Mouse (Mus musculus) MEL (cell line): ENCODE results near the gene Trafd1. TPM values are rescaled to one million over a fixed set of nuclear protein-coding genes. Genes with fewer than 3 reads are reported as not detected.

Experiments used
- DNase-seq: peaks from one replicate; pipeline ENCODE4 v3.0.0; 2011; ENCODE audit warnings: low read depth, low spot score
- H3K27ac ChIP-seq: 2 replicates; pipeline ENCODE4 v1.5.1; 2012; ENCODE audit warnings: low read depth, mild to moderate bottlenecking, control low read depth, low read length, moderate library complexity; ENCODE audit not compliant: control insufficient read depth
- H3K27me3 ChIP-seq, 2 experiments: fragments of 150-350 bp in 1 of 2; sonication (generic) in 1 of 2; 2 replicates each; pipeline ENCODE4 v1.6.1; 2012; ENCODE audit warnings: low read length in 2 of 2, mild to moderate bottlenecking in 2 of 2, improper control_type of control experiment in 1 of 2, moderate library complexity in 1 of 2; ENCODE audit not compliant: insufficient read depth in 2 of 2, control insufficient read depth in 1 of 2
- H3K36me3 ChIP-seq, 2 experiments: 2 replicates each; pipeline ENCODE4 v1.6.1; 2012 to 2014; ENCODE audit warnings: low read length in 2 of 2, improper control_type of control experiment in 1 of 2, inconsistent platforms in 1 of 2, mild to moderate bottlenecking in 1 of 2; ENCODE audit not compliant: insufficient read depth in 2 of 2, control insufficient read depth in 1 of 2
- H3K4me1 ChIP-seq, 2 experiments: fragments of 150-350 bp in 1 of 2; sonication (generic) in 1 of 2; 2 replicates each; pipeline ENCODE4 v1.6.1; 2012; ENCODE audit warnings: low read length in 2 of 2, improper control_type of control experiment in 1 of 2, mild to moderate bottlenecking in 1 of 2; ENCODE audit not compliant: insufficient read depth in 2 of 2, control insufficient read depth in 1 of 2
- H3K4me3 ChIP-seq, 2 experiments: fragments of 150-350 bp in 1 of 2; sonication (generic) in 1 of 2; 2 replicates each; pipeline ENCODE4 v1.5.1; 2012; ENCODE audit warnings: low read depth in 2 of 2, low read length in 2 of 2, mild to moderate bottlenecking in 2 of 2, moderate library complexity in 2 of 2, control low read depth in 1 of 2, improper control_type of control experiment in 1 of 2; ENCODE audit not compliant: control insufficient read depth in 1 of 2, insufficient read depth in 1 of 2
- H3K79me2 ChIP-seq: 2 replicates; pipeline ENCODE4 v1.6.1; 2012; ENCODE audit warnings: mild to moderate bottlenecking, low read length, moderate library complexity; ENCODE audit not compliant: control insufficient read depth, poor library complexity, insufficient read depth
- H3K9ac ChIP-seq: 2 replicates; pipeline ENCODE4 v1.6.1; 2012; ENCODE audit warnings: low read depth, mild to moderate bottlenecking, control low read depth, low read length, moderate library complexity; ENCODE audit not compliant: control insufficient read depth, poor library complexity, severe bottlenecking
- H3K9me3 ChIP-seq: fragments of 150-350 bp; sonication (generic); replicated peaks from 2 replicates; pipeline ENCODE4 v1.6.1; 2012; ENCODE audit warnings: mild to moderate bottlenecking, low read length, improper control_type of control experiment, moderate library complexity; ENCODE audit not compliant: insufficient read depth
- CHD1 ChIP-seq: IDR thresholded peaks from 2 replicates; pipeline ENCODE4 v1.6.1; 2012; ENCODE audit warnings: low read depth, mild to moderate bottlenecking, inconsistent platforms, low read length, improper control_type of control experiment
- CTCF ChIP-seq, 3 experiments: IDR thresholded peaks in 2 of 3; conservative IDR thresholded peaks in 1 of 3; 2 replicates each; pipeline ENCODE4 v1.5.1; 2011 to 2012; ENCODE audit warnings: low read length in 3 of 3, low read depth in 2 of 3, mild to moderate bottlenecking in 2 of 3, improper control_type of control experiment in 1 of 3, inconsistent platforms in 1 of 3, mixed read lengths in 1 of 3, moderate library complexity in 1 of 3; ENCODE audit not compliant: control insufficient read depth in 1 of 3, insufficient read depth in 1 of 3, poor library complexity in 1 of 3, severe bottlenecking in 1 of 3
- EP300 ChIP-seq, 2 experiments: IDR thresholded peaks; 2 replicates each; pipeline ENCODE4 v1.6.1; 2011; ENCODE audit warnings: improper control_type of control experiment in 2 of 2, low read length in 2 of 2, low read depth in 1 of 2, mild to moderate bottlenecking in 1 of 2
- ETS1 ChIP-seq: IDR thresholded peaks from 2 replicates; pipeline ENCODE4 v1.6.1; 2012; ENCODE audit warnings: low read depth, mild to moderate bottlenecking, inconsistent platforms, low read length, improper control_type of control experiment, moderate library complexity
- MEF2A ChIP-seq: IDR thresholded peaks from 2 replicates; pipeline ENCODE4 v1.6.1; 2014; ENCODE audit warnings: low read depth, mild to moderate bottlenecking, inconsistent platforms, low read length, improper control_type of control experiment; ENCODE audit not compliant: poor library complexity, insufficient replicate concordance, severe bottlenecking; ENCODE audit errors: extremely low read depth
- MYC ChIP-seq: IDR thresholded peaks from 2 replicates; pipeline ENCODE4 v1.6.1; 2011; ENCODE audit warnings: low read depth, mild to moderate bottlenecking, low read length, improper control_type of control experiment, moderate library complexity
- NELFE ChIP-seq: IDR thresholded peaks from 2 replicates; pipeline ENCODE4 v1.6.1; 2011; ENCODE audit warnings: low read depth, low read length, improper control_type of control experiment
- POLR2AphosphoS5 ChIP-seq: IDR thresholded peaks from 2 replicates; pipeline ENCODE4 v1.6.1; 2012; ENCODE audit warnings: low read depth, borderline replicate concordance, mild to moderate bottlenecking, inconsistent platforms, low read length, moderate library complexity, mixed read lengths
- SIN3A ChIP-seq: IDR thresholded peaks from 2 replicates; pipeline ENCODE4 v1.6.1; 2012; ENCODE audit warnings: low read length, improper control_type of control experiment, inconsistent platforms
- SMC3 ChIP-seq: IDR thresholded peaks from 2 replicates; pipeline ENCODE4 v1.6.1; 2011; ENCODE audit warnings: low read depth, low read length, improper control_type of control experiment
- TBP ChIP-seq: IDR thresholded peaks from 2 replicates; pipeline ENCODE4 v1.8.0; 2011; ENCODE audit warnings: low read depth, low read length, improper control_type of control experiment
- TCF12 ChIP-seq: IDR thresholded peaks from 2 replicates; pipeline ENCODE4 v1.6.1; 2014; ENCODE audit warnings: low read depth, mild to moderate bottlenecking, inconsistent platforms, low read length, improper control_type of control experiment, moderate library complexity
- UBTF ChIP-seq: IDR thresholded peaks from 2 replicates; pipeline ENCODE4 v1.6.1; 2012; ENCODE audit warnings: low read depth, mild to moderate bottlenecking, inconsistent platforms, low read length, improper control_type of control experiment, moderate library complexity, borderline replicate concordance; ENCODE audit not compliant: insufficient read depth
- USF2 ChIP-seq, 2 experiments: IDR thresholded peaks; 2 replicates each; pipeline ENCODE4 v1.6.1; 2011 to 2012; ENCODE audit warnings: improper control_type of control experiment in 2 of 2, low read length in 2 of 2, borderline replicate concordance in 1 of 2, inconsistent platforms in 1 of 2, low read depth in 1 of 2, mild to moderate bottlenecking in 1 of 2; ENCODE audit not compliant: insufficient read depth in 1 of 2
- ZKSCAN1 ChIP-seq: IDR thresholded peaks from 2 replicates; pipeline ENCODE4 v1.6.1; 2012; ENCODE audit warnings: low read depth, mild to moderate bottlenecking, inconsistent platforms, low read length, improper control_type of control experiment, moderate library complexity
- polyA plus RNA-seq, 2 experiments: library from polyadenylated mRNA; stranded (reverse) in 1 of 2; unstranded in 1 of 2; fragments of >175 nt in 1 of 2; fragments of >200 nt in 1 of 2; gene quantifications; 2 replicates each; pipeline versions ENCODE4 v1.2.1 to v1.2.4; 2012; ENCODE audit warnings: low replicate concordance in 2 of 2, low read depth in 1 of 2; ENCODE audit not compliant: insufficient read length in 2 of 2, insufficient read depth in 1 of 2, missing spikeins in 1 of 2
- total RNA-seq: library from RNA; depleted of rRNA; stranded (reverse); fragments of 300-350 nt; gene quantifications from 2 replicates; pipeline ENCODE4 v1.2.3, GENCODE M21; 2012

Gene Trafd1
- total and polyA plus RNA-seq, 3 experiments = 12.9 to 21.4 TPM; not detected in 1

GRCm38 (mm10) chr5:121336009-121336408 is 49.4 kb downstream of the Trafd1 start:
- Histone ChIP-seq H3K9me3 (no peaks in the 10 kb centered on the region), H3K79me2 (no peaks in the 10 kb centered on the region), H3K36me3 (peaks cover 0 to 4% of the 10 kb centered on the region in 2 experiments; a peak in 2 of 4 replicates), H3K4me3 (no peak overlapping the region), H3K4me1 (no peaks in the 10 kb centered on the region), H3K27me3 (no peaks in the 10 kb centered on the region), H3K9ac (no peak overlapping the region), H3K27ac (no peak overlapping the region)
- TF ChIP-seq MEF2A (no peak), POLR2AphosphoS5 (no peak), SMC3 (no peak), TCF12 (no peak), TBP (no peak), ETS1 (no peak), CHD1 (no peak), SIN3A (no peak), MYC (no peak), UBTF (no peak)
- DNase-seq = no peak

- TF ChIP-seq USF2 (IDR thresholded peaks at IDR 0.05; ENCODE audit: borderline replicate concordance in 1 of 2, insufficient read depth in 1 of 2, low read depth in 1 of 2, low read length in 2 of 2) (no peak), EP300 (IDR thresholded peaks at IDR 0.05; ENCODE audit: low read depth in 1 of 2, low read length in 2 of 2) (no peak), SIN3A (no peak), POLR2AphosphoS5 (no peak), NELFE (no peak), CTCF (IDR thresholded peaks at IDR 0.05 in 2 of 3, conservative IDR thresholded peaks at IDR 0.05 in 1 of 3; ENCODE audit: control insufficient read depth in 1 of 3, insufficient read depth in 1 of 3, low read depth in 2 of 3, low read length in 3 of 3, poor library complexity in 1 of 3, severe bottlenecking in 1 of 3) (no peak), ZKSCAN1 (no peak)
- Histone ChIP-seq H3K4me1 (no peaks in the 10 kb centered on the region), H3K27ac (no peak overlapping the region), H3K9me3 (no peaks in the 10 kb centered on the region), H3K27me3 (no peaks in the 10 kb centered on the region), H3K4me3 (no peak overlapping the region), H3K36me3 (peaks cover 0 to 6% of the 10 kb centered on the region in 2 experiments; a peak in 2 of 4 replicates), H3K9ac (no peak overlapping the region), H3K79me2 (no peaks in the 10 kb centered on the region)
- DNase-seq = no peak
Observed at GRCm38 (mm10) chr5:121335426-121335825, 50.0 kb downstream of the Trafd1 start.
